33 mouse cellular contexts compared by ENCODE assay signal in genomic region chr19:36664417-36664816, GRCm38 (mm10).
DNase-seq lines count a peak whose midpoint lies in the region; ATAC-seq and TF ChIP-seq lines count a peak whose summit lies in the region.
"Had no signal": no experiment of that assay in that cellular context is flagged by ENCODE, and none has a peak within 500 bp of the region (broad histone marks: within the 10 kb centered on the region; RNA-seq: fewer than 3 reads in every experiment).

No protein-coding gene starts in this region.

- DNase-seq in forebrain, postnatal 0 days, result no peak
- no peak for DNase-seq in forebrain, embryonic 14.5 days (ENCODE audit: low spot score)
- DNase-seq in heart, adult 9 months (ENCODE audit: low spot score in 2 of 2), result no peak
- DNase-seq in liver, adult 2 months (ENCODE audit: extremely low read depth, low read depth, low spot score), result no peak
- no peak for DNase-seq in liver, embryonic 11.5 days (ENCODE audit: low spot score)
- peak; percentile 60 for DNase-seq in telencephalon, adult 2 months (ENCODE audit: low read depth, low spot score)
- DNase-seq: adrenal gland, adult 2 months; cerebellum, adult 11 months; cerebellum, adult 9-10 months; cerebellum, postnatal 36 days; embryo, embryonic 11 days; gastrocnemius, postnatal 14 days; kidney, adult 9 months; kidney, postnatal 10 days; layer of hippocampus, adult 9-11 months; lung, postnatal 36 days; right cerebral cortex, postnatal 4 days; thymus, adult 2 months; thymus, postnatal 36 days had no signal

- H3K36me3 ChIP-seq in forebrain, postnatal 0 days (ENCODE audit: insufficient read depth), result no peaks in the 10 kb centered on the region
- no peaks in the 10 kb centered on the region for H3K36me3 ChIP-seq in forebrain, embryonic 14.5 days (ENCODE audit: control insufficient read depth, insufficient read depth, low read length)
- no peaks in the 10 kb centered on the region for H3K36me3 ChIP-seq in heart, embryonic 11.5 days (ENCODE audit: control insufficient read depth, insufficient read depth, low read length)
- H3K36me3 ChIP-seq in liver, adult 2 months (ENCODE audit: control insufficient read depth, insufficient read depth, low read length), result no peaks in the 10 kb centered on the region
- H3K36me3 ChIP-seq in liver, embryonic 11.5 days (ENCODE audit: control insufficient read depth, insufficient read depth, low read length), result no peaks in the 10 kb centered on the region
- H3K36me3 ChIP-seq: embryonic facial prominence, embryonic 12.5 days; forebrain, embryonic 10.5 days; hindbrain, embryonic 13.5 days; limb, embryonic 10.5 days; limb, embryonic 15.5 days; neural tube, embryonic 13.5 days had no signal

- no peaks in the 10 kb centered on the region for H3K4me1 ChIP-seq in forebrain, postnatal 0 days (ENCODE audit: insufficient read depth)
- no peaks in the 10 kb centered on the region for H3K4me1 ChIP-seq in forebrain, embryonic 14.5 days (ENCODE audit: control insufficient read depth, insufficient read depth, low read length)
- peaks cover 36% of the 10 kb centered on the region for H3K4me1 ChIP-seq in heart, embryonic 11.5 days (ENCODE audit: control insufficient read depth, insufficient read depth, low read length)
- H3K4me1 ChIP-seq in liver, adult 2 months (ENCODE audit: control insufficient read depth, insufficient read depth, low read length), result peaks cover 11% of the 10 kb centered on the region
- no peaks in the 10 kb centered on the region for H3K4me1 ChIP-seq in liver, embryonic 11.5 days (replicated peaks; ENCODE audit: control insufficient read depth, insufficient read depth, low read length)
- H3K4me1 ChIP-seq: limb, embryonic 10.5 days; limb, embryonic 15.5 days; neural tube, embryonic 13.5 days had no signal

- H3K79me2 ChIP-seq in liver, adult 2 months (ENCODE audit: control insufficient read depth, insufficient read depth, low read length), result no peaks in the 10 kb centered on the region

- TF ChIP-seq POLR2A in liver, adult 2 months (IDR thresholded peaks at IDR 0.05; ENCODE audit: extremely low read depth, insufficient read depth, low read length), result no peak

- WGBS in forebrain, postnatal 0 days, result 69% methylated on average over 6 of the region's 6 CpGs
- 67% methylated on average over 6 of the region's 6 CpGs for WGBS in forebrain, embryonic 14.5 days
- 31% methylated on average over 6 of the region's 6 CpGs for WGBS in heart, embryonic 11.5 days (ENCODE audit: insufficient replicate concordance)
- WGBS in liver, adult 2 months, result 69% methylated on average over 6 of the region's 6 CpGs
- WGBS in liver, embryonic 11.5 days, result 64% methylated on average over 6 of the region's 6 CpGs

- H3K4me2 ChIP-seq in forebrain, postnatal 0 days (ENCODE audit: low read depth), result no peak overlapping the region
- H3K4me2 ChIP-seq in forebrain, embryonic 14.5 days (ENCODE audit: low read length), result no peak overlapping the region
- no peak overlapping the region for H3K4me2 ChIP-seq in heart, embryonic 11.5 days
- H3K4me2 ChIP-seq in liver, embryonic 11.5 days, result no peak overlapping the region
- H3K4me2 ChIP-seq: embryonic facial prominence, embryonic 12.5 days; hindbrain, embryonic 13.5 days; limb, embryonic 15.5 days; midbrain, embryonic 11.5 days; neural tube, embryonic 13.5 days had no signal

- H3K9me3 ChIP-seq in forebrain, postnatal 0 days (ENCODE audit: low read length), result no peaks in the 10 kb centered on the region
- no peaks in the 10 kb centered on the region for H3K9me3 ChIP-seq in forebrain, embryonic 14.5 days (replicated peaks; ENCODE audit: control insufficient read depth, low read length)
- no peaks in the 10 kb centered on the region for H3K9me3 ChIP-seq in heart, embryonic 11.5 days (replicated peaks; ENCODE audit: control insufficient read depth, low read length)
- H3K9me3 ChIP-seq in liver, embryonic 11.5 days (ENCODE audit: control insufficient read depth, low read length), result no peaks in the 10 kb centered on the region
- H3K9me3 ChIP-seq: embryonic facial prominence, embryonic 12.5 days; forebrain, embryonic 10.5 days; hindbrain, embryonic 13.5 days; limb, embryonic 10.5 days; limb, embryonic 15.5 days; neural tube, embryonic 13.5 days had no signal

- peak; percentile 60 for ATAC-seq in forebrain, postnatal 0 days
- ATAC-seq in forebrain, embryonic 14.5 days, result no peak
- no peak for ATAC-seq in heart, embryonic 11.5 days (replicated peaks; ENCODE audit: insufficient number of reproducible peaks, low FRiP score, low TSS enrichment)
- ATAC-seq in liver, embryonic 11.5 days (replicated peaks; ENCODE audit: low FRiP score), result no peak
- ATAC-seq in erythroblast, adult 5-6 weeks (replicated peaks; ENCODE audit: low FRiP score, poor library complexity, severe bottlenecking), result no peak
- ATAC-seq: activated CD4-positive, CD25-positive, alpha-beta regulatory T cell, adult 4 months; forebrain, embryonic 16.5 days; intestine, postnatal 0 days had no signal

- H3K4me3 ChIP-seq in forebrain, postnatal 0 days (ENCODE audit: low read depth, low read length), result no peak overlapping the region
- H3K4me3 ChIP-seq in forebrain, embryonic 14.5 days (ENCODE audit: low read depth, low read length), result no peak overlapping the region
- H3K4me3 ChIP-seq in heart, embryonic 11.5 days (ENCODE audit: low read depth, low read length), result no peak overlapping the region
- no peak overlapping the region for H3K4me3 ChIP-seq in liver, adult 2 months (ENCODE audit: insufficient read depth, low read depth, low read length)
- no peak overlapping the region for H3K4me3 ChIP-seq in liver, embryonic 11.5 days (ENCODE audit: low read depth, low read length)
- H3K4me3 ChIP-seq: embryonic facial prominence, embryonic 12.5 days; forebrain, embryonic 10.5 days; hindbrain, embryonic 13.5 days; limb, embryonic 10.5 days; limb, embryonic 15.5 days; neural tube, embryonic 13.5 days had no signal

- H3K27ac ChIP-seq in forebrain, postnatal 0 days (ENCODE audit: low read depth, low read length), result no peak overlapping the region
- no peak overlapping the region for H3K27ac ChIP-seq in forebrain, embryonic 14.5 days (ENCODE audit: low read depth, low read length)
- peak overlapping the region; percentile 79 for H3K27ac ChIP-seq in heart, embryonic 11.5 days (ENCODE audit: low read depth, low read length)
- peak overlapping the region; percentile 35 for H3K27ac ChIP-seq in liver, adult 2 months (replicated peaks; ENCODE audit: insufficient read depth, low read depth, low read length)
- no peak overlapping the region for H3K27ac ChIP-seq in liver, embryonic 11.5 days (ENCODE audit: low read depth, low read length)
- H3K27ac ChIP-seq: embryonic facial prominence, embryonic 12.5 days; forebrain, embryonic 10.5 days; hindbrain, embryonic 13.5 days; limb, embryonic 10.5 days; limb, embryonic 15.5 days; neural tube, embryonic 13.5 days; stomach, postnatal 0 days had no signal

- no peaks in the 10 kb centered on the region for H3K27me3 ChIP-seq in forebrain, postnatal 0 days (ENCODE audit: insufficient read depth, low read length)
- H3K27me3 ChIP-seq in forebrain, embryonic 14.5 days (replicated peaks; ENCODE audit: control insufficient read depth, insufficient read depth, low read length), result no peaks in the 10 kb centered on the region
- no peaks in the 10 kb centered on the region for H3K27me3 ChIP-seq in heart, embryonic 11.5 days (ENCODE audit: control insufficient read depth, insufficient read depth, low read length)
- H3K27me3 ChIP-seq in liver, adult 2 months (ENCODE audit: control insufficient read depth, insufficient read depth, low read length), result no peaks in the 10 kb centered on the region
- H3K27me3 ChIP-seq in liver, embryonic 11.5 days (replicated peaks; ENCODE audit: control insufficient read depth, insufficient read depth, low read length), result no peaks in the 10 kb centered on the region
- H3K27me3 ChIP-seq: CH12.LX; embryonic facial prominence, embryonic 12.5 days; hindbrain, embryonic 13.5 days; limb, embryonic 15.5 days; neural tube, embryonic 13.5 days had no signal

- TF ChIP-seq CTCF in forebrain, postnatal 0 days (IDR thresholded peaks at IDR 0.05; ENCODE audit: low read depth), result no peak
- TF ChIP-seq CTCF in liver, adult 2 months (IDR thresholded peaks at IDR 0.05; ENCODE audit: low read depth, low read length), result no peak

- no peak overlapping the region for H3K9ac ChIP-seq in forebrain, postnatal 0 days
- H3K9ac ChIP-seq in forebrain, embryonic 14.5 days (ENCODE audit: low read length), result no peak overlapping the region
- no peak overlapping the region for H3K9ac ChIP-seq in heart, embryonic 11.5 days (ENCODE audit: low read depth, low read length)
- no peak overlapping the region for H3K9ac ChIP-seq in liver, adult 2 months (ENCODE audit: low read depth, low read length)
- no peak overlapping the region for H3K9ac ChIP-seq in liver, embryonic 11.5 days (ENCODE audit: low read depth, low read length)
- H3K9ac ChIP-seq: embryonic facial prominence, embryonic 12.5 days; hindbrain, embryonic 13.5 days; limb, embryonic 15.5 days; neural tube, embryonic 13.5 days had no signal

Comparison
In these comparisons a context has a peak if more than half of its experiments do, and no peak if none do; other contexts are left out.
1. H3K27ac ChIP-seq: peak in heart, embryonic 11.5 days (single experiment) and liver, adult 2 months (single experiment); none in forebrain, postnatal 0 days (single experiment), forebrain, embryonic 14.5 days (single experiment) and liver, embryonic 11.5 days (single experiment).